Mouse (Mus musculus): ENCODE results near the gene Hipk2. TPM values are rescaled to one million over a fixed set of nuclear protein-coding genes. Genes with fewer than 3 reads are reported as not detected.

The Hipk2 gene
- polyA plus RNA-seq, 1 experiment from 2014 or later, result 30.6 TPM

DNA sequence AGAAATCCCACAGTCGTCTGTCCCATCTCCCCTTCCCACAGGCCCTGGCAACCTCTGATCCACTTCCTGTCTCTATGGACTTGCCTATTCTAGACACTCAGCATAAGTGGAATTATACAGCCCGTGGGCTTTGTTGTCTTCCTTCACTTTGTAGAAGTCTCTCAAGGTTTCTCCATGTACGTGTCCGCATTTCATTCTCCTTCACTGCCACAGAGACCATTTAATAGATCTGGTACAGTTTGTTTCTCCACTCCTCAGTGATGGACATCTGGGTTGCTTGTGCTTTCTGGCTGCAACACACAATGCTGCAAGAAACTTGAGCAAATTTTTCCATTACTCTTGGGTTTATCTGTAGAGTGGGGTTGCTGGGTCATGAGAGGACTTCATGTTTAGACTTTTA is 36.1 kb downstream of the Hipk2 start:
- H3K9ac ChIP-seq (ENCODE audit: low read length), result no peak overlapping the region
- no peaks in the 10 kb centered on the region; the same call in 1 of the 2 replicates for H3K36me3 ChIP-seq (ENCODE audit: control insufficient read depth, insufficient read depth, low read length)
- WGBS, result 86% methylated on average over 4 of the region's 4 CpGs
- H3K4me3 ChIP-seq (ENCODE audit: low read depth, low read length), result no peak overlapping the region
- no peaks in the 10 kb centered on the region; the same call in 1 of the 2 replicates for H3K4me1 ChIP-seq (ENCODE audit: control insufficient read depth, insufficient read depth, low read length)
- H3K27ac ChIP-seq (ENCODE audit: low read depth, low read length), result no peak overlapping the region
- no peaks in the 10 kb centered on the region for H3K27me3 ChIP-seq (ENCODE audit: control insufficient read depth, insufficient read depth, low read length)
- no peaks in the 10 kb centered on the region for H3K9me3 ChIP-seq (ENCODE audit: control insufficient read depth, low read length)
- DNase-seq (ENCODE audit: low spot score) (no peak), ATAC-seq (ENCODE audit: insufficient read depth, low FRiP score, low TSS enrichment) (no peak)
- no peak overlapping the region for H3K4me2 ChIP-seq (ENCODE audit: low read depth)

DNA sequence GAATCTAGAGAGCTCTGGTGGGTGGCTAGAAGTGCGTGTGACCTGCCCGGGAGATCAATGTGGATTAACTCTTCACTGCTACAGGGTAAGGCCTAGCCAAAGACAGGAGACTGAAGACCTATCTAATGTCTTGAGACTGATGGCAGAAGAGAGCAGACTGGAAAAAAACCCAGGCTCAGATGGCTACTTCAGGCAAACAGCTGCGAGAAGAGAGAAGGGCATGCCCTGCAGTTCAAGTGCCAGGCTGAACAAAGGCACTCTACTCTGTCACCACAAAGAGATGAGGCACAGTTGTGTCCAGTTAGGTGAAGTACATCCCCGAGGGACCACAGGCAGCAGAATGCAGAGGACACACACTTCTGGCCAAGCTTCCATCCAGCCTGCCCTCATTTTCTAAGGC is 37.9 kb downstream of the Hipk2 start:
- 78% methylated on average over 4 of the region's 4 CpGs for WGBS
- H3K27ac ChIP-seq (ENCODE audit: low read depth, low read length), result 0 out of 2 replicates have a peak overlapping the region, but pooled peaks have one; percentile 29

DNA sequence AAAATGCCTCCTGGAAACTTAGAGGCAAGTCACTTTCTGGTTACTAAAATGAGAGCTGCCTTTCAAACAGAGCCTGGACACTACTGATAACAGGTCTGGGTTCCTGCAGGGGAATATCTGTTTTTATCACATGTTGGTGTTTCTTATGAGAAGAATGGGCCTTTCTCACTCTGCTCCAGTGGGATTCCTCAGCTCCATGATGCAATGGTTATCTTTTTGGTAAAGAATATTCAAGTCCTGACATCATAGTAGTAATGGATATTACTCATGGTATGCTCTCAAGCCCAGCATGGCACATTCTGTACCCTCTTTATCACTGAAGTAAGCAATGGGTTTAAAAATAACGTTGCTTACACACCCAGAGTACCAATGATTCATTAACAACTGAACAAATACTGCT is 40.7 kb downstream of the Hipk2 start:
- H3K27ac ChIP-seq (ENCODE audit: low read depth, low read length), result no peak overlapping the region
- ATAC-seq (ENCODE audit: insufficient read depth, low FRiP score, low TSS enrichment), result no peak
- H3K4me3 ChIP-seq (ENCODE audit: low read depth, low read length), result no peak overlapping the region
- H3K4me1 ChIP-seq (ENCODE audit: control insufficient read depth, insufficient read depth, low read length), result no peaks in the 10 kb centered on the region; the same call in 1 of the 2 replicates
- 78% methylated on average over 1 of the region's 1 CpGs for WGBS
- no peaks in the 10 kb centered on the region for H3K27me3 ChIP-seq (ENCODE audit: control insufficient read depth, insufficient read depth, low read length)
- DNase-seq (ENCODE audit: low spot score), result no peak
- no peaks in the 10 kb centered on the region; the same call in 1 of the 2 replicates for H3K36me3 ChIP-seq (ENCODE audit: control insufficient read depth, insufficient read depth, low read length)
- H3K9ac ChIP-seq (ENCODE audit: low read length), result no peak overlapping the region
- H3K4me2 ChIP-seq (ENCODE audit: low read depth), result no peak overlapping the region
- no peaks in the 10 kb centered on the region for H3K9me3 ChIP-seq (ENCODE audit: control insufficient read depth, low read length)

More for the DNA sequence above, 37.9 kb downstream of the Hipk2 start:
- H3K27me3 ChIP-seq (ENCODE audit: control insufficient read depth, insufficient read depth, low read length), result no peaks in the 10 kb centered on the region
- DNase-seq (ENCODE audit: low spot score) (no peak), ATAC-seq (ENCODE audit: insufficient read depth, low FRiP score, low TSS enrichment) (no peak)
- no peaks in the 10 kb centered on the region; the same call in 1 of the 2 replicates for H3K4me1 ChIP-seq (ENCODE audit: control insufficient read depth, insufficient read depth, low read length)
- no peaks in the 10 kb centered on the region for H3K9me3 ChIP-seq (ENCODE audit: control insufficient read depth, low read length)
- no peaks in the 10 kb centered on the region; the same call in 1 of the 2 replicates for H3K36me3 ChIP-seq (ENCODE audit: control insufficient read depth, insufficient read depth, low read length)
- no peak overlapping the region for H3K4me2 ChIP-seq (ENCODE audit: low read depth)
- H3K9ac ChIP-seq (ENCODE audit: low read length), result no peak overlapping the region
- no peak overlapping the region for H3K4me3 ChIP-seq (ENCODE audit: low read depth, low read length)

DNA sequence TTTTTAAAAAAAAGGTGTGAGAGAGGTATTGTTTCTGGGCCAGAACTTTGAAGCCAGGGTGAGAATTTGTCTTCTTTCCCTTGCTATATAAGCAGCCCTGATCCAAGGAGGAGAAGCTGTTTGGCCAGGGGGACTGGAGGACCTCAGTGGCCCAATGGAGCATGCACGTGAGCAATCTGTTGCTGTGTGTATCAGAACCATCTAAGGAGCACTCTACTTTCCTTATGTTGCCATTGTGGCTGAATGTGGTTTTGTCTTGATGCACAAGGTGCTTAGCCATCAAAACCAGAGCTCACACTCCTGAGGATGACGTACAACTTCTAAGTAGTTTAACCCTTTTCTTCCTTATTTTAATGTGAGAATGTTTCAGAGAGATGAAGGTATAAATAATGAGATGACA is 41.2 kb downstream of the Hipk2 start:
- Histone ChIP-seq H3K36me3 (ENCODE audit: control insufficient read depth, insufficient read depth, low read length) (no peaks in the 10 kb centered on the region; the same call in 1 of the 2 replicates), H3K27ac (ENCODE audit: low read depth, low read length) (no peak overlapping the region), H3K27me3 (ENCODE audit: control insufficient read depth, insufficient read depth, low read length) (no peaks in the 10 kb centered on the region), H3K9ac (ENCODE audit: low read length) (no peak overlapping the region), H3K4me1 (ENCODE audit: control insufficient read depth, insufficient read depth, low read length) (no peaks in the 10 kb centered on the region; the same call in 1 of the 2 replicates), H3K4me3 (ENCODE audit: low read depth, low read length) (no peak overlapping the region), H3K4me2 (ENCODE audit: low read depth) (no peak overlapping the region), H3K9me3 (ENCODE audit: control insufficient read depth, low read length) (no peaks in the 10 kb centered on the region)
- WGBS, result 75% methylated on average over 2 of the region's 2 CpGs
- ATAC-seq (ENCODE audit: insufficient read depth, low FRiP score, low TSS enrichment) (no peak), DNase-seq (ENCODE audit: low spot score) (no peak)

DNA sequence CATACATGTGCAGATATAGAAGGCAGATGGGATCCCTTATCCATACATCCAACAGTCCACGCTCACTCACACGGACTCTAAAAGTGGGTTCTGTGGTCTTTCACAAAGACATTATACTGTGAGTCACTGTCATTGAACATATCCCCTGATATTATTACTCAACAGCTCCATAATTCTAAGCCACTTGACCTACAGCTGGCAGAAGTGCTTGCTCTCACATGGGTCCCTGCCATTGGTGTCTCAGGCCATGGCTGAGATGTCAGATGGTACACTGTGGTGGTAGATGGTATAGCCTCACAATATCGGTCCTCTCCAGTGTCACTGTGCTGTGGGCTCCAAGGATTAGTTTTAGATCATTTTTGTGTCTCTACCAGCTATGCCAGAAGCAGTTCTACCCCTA is 42.2 kb downstream of the Hipk2 start:
- no peak for DNase-seq (ENCODE audit: low spot score)
- WGBS, result 97% methylated on average over 3 of the region's 3 CpGs
- Histone ChIP-seq H3K36me3 (ENCODE audit: control insufficient read depth, insufficient read depth, low read length) (no peaks in the 10 kb centered on the region; the same call in 1 of the 2 replicates), H3K4me3 (ENCODE audit: low read depth, low read length) (no peak overlapping the region), H3K27ac (ENCODE audit: low read depth, low read length) (no peak overlapping the region), H3K4me1 (ENCODE audit: control insufficient read depth, insufficient read depth, low read length) (no peaks in the 10 kb centered on the region; the same call in 1 of the 2 replicates), H3K9me3 (ENCODE audit: control insufficient read depth, low read length) (no peaks in the 10 kb centered on the region), H3K4me2 (ENCODE audit: low read depth) (no peak overlapping the region), H3K9ac (ENCODE audit: low read length) (no peak overlapping the region), H3K27me3 (ENCODE audit: control insufficient read depth, insufficient read depth, low read length) (no peaks in the 10 kb centered on the region)
- ATAC-seq (ENCODE audit: insufficient read depth, low FRiP score, low TSS enrichment), result no peak

DNA sequence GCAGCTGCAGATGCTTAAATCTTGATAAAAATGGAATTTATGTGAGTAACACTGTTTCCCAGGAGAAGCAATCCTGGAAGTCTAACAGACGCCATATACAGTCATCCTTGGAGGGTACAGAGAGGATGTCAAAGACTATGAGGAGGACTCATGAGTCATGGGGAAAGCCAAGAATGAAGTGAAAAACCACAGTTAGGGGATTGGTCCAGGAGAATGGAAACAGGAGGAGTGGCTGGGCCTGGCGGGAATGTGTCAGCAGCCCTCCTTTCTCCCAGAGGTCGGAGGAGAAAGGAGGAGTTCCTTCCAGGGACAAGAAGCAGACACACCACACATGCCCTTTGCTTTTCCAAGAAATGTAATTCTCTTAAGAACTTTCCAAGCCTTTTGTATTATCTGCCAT is 46.5 kb downstream of the Hipk2 start:
- DNase-seq (ENCODE audit: low spot score), result no peak
- 84% methylated on average over 3 of the region's 3 CpGs for WGBS

DNA sequence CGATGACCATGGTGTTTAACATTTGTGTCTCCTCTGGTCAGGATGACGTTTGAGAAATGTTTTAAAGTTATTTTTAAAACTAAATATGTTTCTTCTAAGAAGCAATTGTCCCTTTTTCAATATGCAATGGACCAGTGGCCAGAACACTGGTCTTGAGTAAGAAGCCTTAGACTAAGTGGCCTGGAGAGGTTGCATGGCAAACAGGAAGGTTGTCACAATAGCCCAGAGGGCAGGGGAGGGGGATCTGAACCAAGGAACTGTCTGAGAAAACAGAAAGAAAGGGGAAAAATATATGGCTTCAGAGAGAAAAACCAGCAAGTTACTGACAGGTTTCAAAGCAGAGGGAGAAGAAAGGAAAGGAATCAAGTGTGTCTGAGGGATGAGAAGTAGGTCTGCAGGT is 47.8 kb downstream of the Hipk2 start:
- Histone ChIP-seq H3K36me3 (ENCODE audit: control insufficient read depth, insufficient read depth, low read length) (no peaks in the 10 kb centered on the region), H3K9ac (ENCODE audit: low read length) (no peak overlapping the region), H3K9me3 (ENCODE audit: control insufficient read depth, low read length) (no peaks in the 10 kb centered on the region), H3K4me1 (ENCODE audit: control insufficient read depth, insufficient read depth, low read length) (no peaks in the 10 kb centered on the region), H3K27ac (ENCODE audit: low read depth, low read length) (no peak overlapping the region), H3K4me3 (ENCODE audit: low read depth, low read length) (no peak overlapping the region), H3K27me3 (ENCODE audit: control insufficient read depth, insufficient read depth, low read length) (no peaks in the 10 kb centered on the region), H3K4me2 (ENCODE audit: low read depth) (no peak overlapping the region)
- DNase-seq (ENCODE audit: low spot score) (no peak), ATAC-seq (ENCODE audit: insufficient read depth, low FRiP score, low TSS enrichment) (no peak)
- WGBS, result 94% methylated on average over 2 of the region's 2 CpGs

More for the DNA sequence above, 46.5 kb downstream of the Hipk2 start:
- no peaks in the 10 kb centered on the region for H3K27me3 ChIP-seq (ENCODE audit: control insufficient read depth, insufficient read depth, low read length)
- H3K4me2 ChIP-seq (ENCODE audit: low read depth), result no peak overlapping the region
- H3K36me3 ChIP-seq (ENCODE audit: control insufficient read depth, insufficient read depth, low read length), result no peaks in the 10 kb centered on the region
- H3K9me3 ChIP-seq (ENCODE audit: control insufficient read depth, low read length), result no peaks in the 10 kb centered on the region
- no peak overlapping the region for H3K27ac ChIP-seq (ENCODE audit: low read depth, low read length)
- no peaks in the 10 kb centered on the region for H3K4me1 ChIP-seq (ENCODE audit: control insufficient read depth, insufficient read depth, low read length)
- no peak overlapping the region for H3K9ac ChIP-seq (ENCODE audit: low read length)
- no peak for ATAC-seq (ENCODE audit: insufficient read depth, low FRiP score, low TSS enrichment)
- no peak overlapping the region for H3K4me3 ChIP-seq (ENCODE audit: low read depth, low read length)

DNA sequence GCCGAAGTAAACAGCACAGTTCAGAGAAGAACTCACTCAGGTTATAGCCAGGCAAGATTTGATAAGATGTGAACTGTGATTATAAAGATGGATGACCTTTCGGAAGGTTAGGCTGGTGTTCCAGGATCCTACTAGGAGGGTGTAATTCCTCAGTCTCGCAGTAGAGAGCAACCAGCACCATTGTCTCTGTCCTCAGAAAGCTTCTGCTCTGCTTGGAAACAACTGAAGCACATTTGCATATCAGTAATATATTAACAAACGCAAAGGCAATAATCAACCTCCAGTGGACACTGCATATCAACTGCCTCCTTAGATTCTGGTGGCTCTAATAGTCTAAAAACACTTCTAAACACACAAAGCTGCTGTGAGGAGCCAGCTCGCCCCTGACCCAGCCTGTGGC is 48.5 kb downstream of the Hipk2 start:
- Histone ChIP-seq H3K4me1 (ENCODE audit: control insufficient read depth, insufficient read depth, low read length) (no peaks in the 10 kb centered on the region), H3K4me3 (ENCODE audit: low read depth, low read length) (no peak overlapping the region), H3K27me3 (ENCODE audit: control insufficient read depth, insufficient read depth, low read length) (no peaks in the 10 kb centered on the region), H3K9me3 (ENCODE audit: control insufficient read depth, low read length) (no peaks in the 10 kb centered on the region), H3K4me2 (ENCODE audit: low read depth) (no peak overlapping the region), H3K27ac (ENCODE audit: low read depth, low read length) (no peak overlapping the region), H3K9ac (ENCODE audit: low read length) (no peak overlapping the region), H3K36me3 (ENCODE audit: control insufficient read depth, insufficient read depth, low read length) (no peaks in the 10 kb centered on the region)
- ATAC-seq (ENCODE audit: insufficient read depth, low FRiP score, low TSS enrichment) (no peak), DNase-seq (ENCODE audit: low spot score) (no peak)
- WGBS, result 79% methylated on average over 5 of the region's 5 CpGs

DNA sequence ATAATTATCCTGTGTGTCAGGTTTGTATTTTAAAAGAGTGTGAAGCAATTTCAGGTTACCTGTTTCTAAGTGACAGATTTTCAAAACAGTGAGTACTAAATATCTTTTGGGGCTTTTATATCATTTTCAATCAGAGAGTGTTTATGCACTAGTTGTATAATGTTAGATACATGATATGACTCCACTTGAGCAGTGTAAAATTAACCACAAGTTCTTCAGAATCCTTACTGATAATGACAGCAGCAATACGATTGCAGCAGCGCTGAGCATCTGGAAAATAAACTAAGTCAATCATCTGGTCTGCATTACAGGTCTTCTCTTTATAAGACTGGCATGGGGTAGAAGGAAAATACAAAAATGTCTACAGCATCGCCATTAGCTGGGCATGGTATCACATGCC is 49.1 kb downstream of the Hipk2 start:
- Histone ChIP-seq H3K4me2 (ENCODE audit: low read depth) (no peak overlapping the region), H3K9me3 (ENCODE audit: control insufficient read depth, low read length) (no peaks in the 10 kb centered on the region), H3K9ac (ENCODE audit: low read length) (no peak overlapping the region), H3K4me1 (ENCODE audit: control insufficient read depth, insufficient read depth, low read length) (no peaks in the 10 kb centered on the region), H3K4me3 (ENCODE audit: low read depth, low read length) (no peak overlapping the region), H3K27ac (ENCODE audit: low read depth, low read length) (no peak overlapping the region), H3K36me3 (ENCODE audit: control insufficient read depth, insufficient read depth, low read length) (no peaks in the 10 kb centered on the region), H3K27me3 (ENCODE audit: control insufficient read depth, insufficient read depth, low read length) (no peaks in the 10 kb centered on the region)
- DNase-seq (ENCODE audit: low spot score), result no peak
- WGBS, result 77% methylated on average over 3 of the region's 3 CpGs
- ATAC-seq (ENCODE audit: insufficient read depth, low FRiP score, low TSS enrichment), result no peak

Measured in neural tube, embryonic 11.5 days (tissue).